Mouse (Mus musculus): ENCODE results near the gene Olfr593. TPM values are rescaled to one million over a fixed set of nuclear protein-coding genes. Genes with fewer than 3 reads are reported as not detected.
"Not testable (repeated sequence)": the region's sequence is repeated elsewhere in the genome, so short reads cannot be mapped to it uniquely, and the experiment has no call there.

The Olfr593 gene
- not detected in 2 replicates for total RNA-seq (2014; fragmentation: Nextera tagmentation)
- total RNA-seq (2017) = not detected in 2 replicates

DNA sequence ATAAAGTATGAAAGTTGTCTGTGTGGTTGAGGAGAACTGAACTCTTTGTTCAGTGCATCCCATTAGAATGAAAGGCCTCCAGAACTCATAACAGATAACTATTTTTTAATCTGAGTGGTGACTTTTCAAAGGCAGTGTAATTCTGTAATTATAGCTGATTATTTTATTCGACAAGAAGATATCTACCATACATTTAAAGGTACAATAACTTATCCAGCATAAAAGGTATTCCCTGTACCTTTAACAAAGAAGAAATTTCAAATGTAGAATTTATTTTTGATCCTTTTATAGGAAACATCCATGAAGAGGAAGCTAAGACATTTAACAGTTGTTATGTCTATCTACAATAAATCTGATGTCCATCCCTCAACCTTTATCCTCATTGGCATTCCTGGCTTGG, at the start of gene Olfr593:
Olfr593 (plus strand) TSS at position 301 of the 400 bp plus-strand sequence.
- no peak for ATAC-seq (replicated peaks; ENCODE audit: poor library complexity, severe bottlenecking)

DNA sequence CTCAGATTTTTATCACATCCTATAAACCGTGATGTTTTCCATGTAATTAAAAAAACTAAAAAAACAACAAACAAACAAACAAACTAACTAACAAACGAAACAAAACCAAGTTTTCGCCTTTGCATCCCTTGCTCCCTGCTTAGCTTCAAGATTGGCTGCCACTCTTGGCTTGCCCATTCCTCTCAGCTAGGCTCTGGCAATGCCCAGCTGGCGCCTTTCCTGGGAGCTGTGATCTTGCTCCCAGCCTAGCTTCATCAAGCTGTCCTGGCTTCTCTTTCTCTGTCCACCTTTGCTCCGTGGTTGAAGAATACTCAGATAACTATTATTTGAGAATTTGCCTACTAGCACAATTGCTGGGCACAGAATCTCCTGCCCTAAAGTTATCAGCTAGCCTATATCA, 42.0 kb upstream of the Olfr593 start:
- ATAC-seq (replicated peaks; ENCODE audit: poor library complexity, severe bottlenecking) = no peak

DNA sequence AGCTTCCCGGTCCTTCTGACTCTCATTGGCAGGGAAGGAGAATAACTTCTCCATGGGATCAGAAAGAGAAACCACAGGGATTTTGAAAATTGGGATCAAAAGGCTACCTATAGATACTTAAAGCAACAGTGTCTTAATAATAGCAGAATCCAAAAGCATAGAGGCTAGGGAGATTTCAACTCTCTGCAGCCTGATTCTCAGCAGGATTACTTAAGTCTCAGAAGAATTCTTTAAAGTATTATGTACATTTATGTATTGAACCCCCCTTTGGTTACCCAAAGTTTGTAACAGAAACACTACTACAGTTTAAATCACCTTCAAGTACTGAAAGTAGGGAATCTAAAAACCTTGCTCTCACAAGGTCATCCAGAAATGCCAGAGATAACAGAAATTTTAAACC, 33.4 kb upstream of the Olfr593 start, which contains the start of gene Olfr591:
Olfr591 (minus strand) TSS at position 101 of the 400 bp plus-strand sequence.
- no peak for ATAC-seq (replicated peaks; ENCODE audit: poor library complexity, severe bottlenecking)

DNA sequence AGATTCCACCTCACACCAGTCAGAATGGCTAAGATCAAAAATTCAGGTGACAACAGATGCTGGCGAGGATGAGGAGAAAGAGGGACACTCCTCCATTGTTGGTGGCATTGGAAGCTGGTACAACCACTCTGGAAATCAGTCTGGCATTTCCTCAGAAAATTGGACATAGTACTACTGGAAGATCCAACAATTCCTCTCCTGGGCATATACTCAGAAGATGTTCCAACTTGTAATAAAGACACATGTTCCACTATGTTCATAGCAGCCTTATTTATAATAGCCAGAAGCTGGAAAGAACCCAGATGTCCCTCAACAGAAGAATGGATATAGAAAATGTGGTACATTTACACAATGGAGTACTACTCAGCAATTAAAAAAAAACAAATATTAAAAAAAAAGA, 27.2 kb upstream of the Olfr593 start, which contains the start of gene Olfr592:
Olfr592 (plus strand) TSS at position 301 of the 400 bp plus-strand sequence.
- ATAC-seq (replicated peaks; ENCODE audit: poor library complexity, severe bottlenecking) = not testable (repeated sequence)

DNA sequence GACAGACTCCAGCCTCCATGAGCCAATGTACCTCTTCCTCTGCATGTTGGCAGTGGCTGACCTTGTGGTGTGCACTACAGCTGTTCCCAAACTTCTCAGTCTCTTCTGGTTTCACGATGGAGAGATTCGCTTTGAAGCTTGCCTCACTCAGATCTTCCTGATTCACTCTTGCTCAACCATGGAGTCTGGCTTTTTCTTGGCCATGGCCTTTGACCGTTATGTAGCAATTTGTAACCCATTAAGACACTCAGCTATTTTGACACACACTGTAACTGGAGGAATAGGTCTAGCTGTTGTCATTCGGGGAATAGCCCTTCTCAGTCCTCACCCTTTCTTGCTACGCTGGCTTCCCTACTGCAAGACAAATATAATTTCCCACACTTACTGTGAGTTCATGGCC, 388 bp downstream of the Olfr593 start:
- peak; percentile 86 for ATAC-seq (replicated peaks; ENCODE audit: poor library complexity, severe bottlenecking)

DNA sequence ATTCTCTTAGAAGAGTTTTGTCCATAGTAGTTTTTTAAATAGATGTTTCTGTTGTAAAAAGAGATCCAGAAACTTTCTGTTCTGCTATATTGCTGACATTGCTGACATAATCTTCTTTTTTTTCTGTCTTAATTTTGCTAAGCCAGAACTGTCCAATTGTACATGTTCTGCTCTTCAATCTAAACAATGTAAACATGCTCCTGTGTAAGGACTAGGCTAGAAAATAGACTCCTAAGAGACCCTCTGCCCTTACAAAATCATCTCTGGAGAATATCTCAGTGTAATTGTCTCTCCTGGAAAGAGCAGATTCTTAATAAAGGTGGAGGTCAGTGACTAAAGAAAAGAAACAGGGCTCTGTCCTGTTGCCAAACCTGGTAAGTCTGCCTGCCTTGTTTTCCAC, 5.0 kb downstream of the Olfr593 start, which contains the start of gene Olfr594:
Olfr594 (plus strand) TSS at position 301 of the 400 bp plus-strand sequence.
- ATAC-seq (replicated peaks; ENCODE audit: poor library complexity, severe bottlenecking) = no peak

DNA sequence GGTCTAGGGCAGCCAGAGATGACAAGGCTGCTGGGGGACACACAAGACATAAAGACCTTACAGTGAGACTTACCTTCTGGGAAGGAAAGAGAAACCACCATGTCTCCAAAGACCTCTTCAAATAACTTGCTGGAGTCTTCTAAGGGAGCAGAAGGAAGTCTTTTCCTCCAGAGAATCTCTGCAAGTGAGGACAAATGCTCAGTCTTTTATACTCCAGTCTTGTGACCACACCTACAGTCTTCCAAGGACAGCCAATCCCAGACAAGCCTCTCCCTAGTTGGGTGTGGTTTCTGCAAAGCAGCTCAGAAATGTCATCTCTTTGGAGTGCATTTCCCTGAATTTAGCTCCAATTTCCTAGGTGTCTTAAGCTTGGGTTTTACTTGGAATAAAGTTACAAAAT, 40.7 kb downstream of the Olfr593 start, which contains the start of gene Usp17ld:
Usp17ld (minus strand) TSS at position 101 of the 400 bp plus-strand sequence.
- not testable (repeated sequence) for ATAC-seq (replicated peaks; ENCODE audit: poor library complexity, severe bottlenecking)

Other genes with a start within 250 kb of the Olfr593 start
- gene Olfr576, start 249.2 kb upstream of the Olfr593 start, total RNA-seq (2014; fragmentation: Nextera tagmentation) = not detected in 2 replicates
- gene Olfr576, start 249.2 kb upstream of the Olfr593 start, total RNA-seq (2017) = not detected in 2 replicates
- gene Olfr577, start 235.9 kb upstream of the Olfr593 start, total RNA-seq (2014; fragmentation: Nextera tagmentation) = not detected in 2 replicates
- gene Olfr577, start 235.9 kb upstream of the Olfr593 start, total RNA-seq (2017) = not detected in 2 replicates
- not detected in 2 replicates for gene Olfr578, start 222.5 kb upstream of the Olfr593 start, total RNA-seq (2014; fragmentation: Nextera tagmentation)
- not detected in 2 replicates for gene Olfr578, start 222.5 kb upstream of the Olfr593 start, total RNA-seq (2017)
- not detected in 2 replicates for gene Olfr582, start 173.8 kb upstream of the Olfr593 start, total RNA-seq (2014; fragmentation: Nextera tagmentation)
- not detected in 2 replicates for gene Olfr582, start 173.8 kb upstream of the Olfr593 start, total RNA-seq (2017)
- gene Olfr583, start 160.6 kb upstream of the Olfr593 start, total RNA-seq (2014; fragmentation: Nextera tagmentation) = not detected in 2 replicates
- not detected in 2 replicates for gene Olfr583, start 160.6 kb upstream of the Olfr593 start, total RNA-seq (2017)
- not detected in 2 replicates for gene Olfr584, start 130.0 kb upstream of the Olfr593 start, total RNA-seq (2014; fragmentation: Nextera tagmentation)
- not detected in 2 replicates for gene Olfr584, start 130.0 kb upstream of the Olfr593 start, total RNA-seq (2017)
- gene Olfr585, start 114.1 kb upstream of the Olfr593 start, total RNA-seq (2014; fragmentation: Nextera tagmentation) = not detected in 2 replicates
- gene Olfr585, start 114.1 kb upstream of the Olfr593 start, total RNA-seq (2017) = not detected in 2 replicates
- not detected in 2 replicates for gene Olfr586, start 86.2 kb upstream of the Olfr593 start, total RNA-seq (2014; fragmentation: Nextera tagmentation)
- gene Olfr586, start 86.2 kb upstream of the Olfr593 start, total RNA-seq (2017) = not detected in 2 replicates
- not detected in 2 replicates for gene Olfr588-ps1, start 71.0 kb upstream of the Olfr593 start, total RNA-seq (2014; fragmentation: Nextera tagmentation)
- not detected in 2 replicates for gene Olfr588-ps1, start 71.0 kb upstream of the Olfr593 start, total RNA-seq (2017)
- gene Olfr589, start 55.5 kb upstream of the Olfr593 start, total RNA-seq (2014; fragmentation: Nextera tagmentation) = not detected in 2 replicates
- not detected in 2 replicates for gene Olfr589, start 55.5 kb upstream of the Olfr593 start, total RNA-seq (2017)
- gene Olfr591, start 33.5 kb upstream of the Olfr593 start, total RNA-seq (2014; fragmentation: Nextera tagmentation) = not detected in 2 replicates
- not detected in 2 replicates for gene Olfr591, start 33.5 kb upstream of the Olfr593 start, total RNA-seq (2017)
- not detected in 2 replicates for gene Olfr592, start 27.1 kb upstream of the Olfr593 start, total RNA-seq (2014; fragmentation: Nextera tagmentation)
- gene Olfr592, start 27.1 kb upstream of the Olfr593 start, total RNA-seq (2017) = not detected in 2 replicates
- gene Olfr594, start 5.1 kb downstream of the Olfr593 start, total RNA-seq (2014; fragmentation: Nextera tagmentation) = not detected in 2 replicates
- gene Olfr594, start 5.1 kb downstream of the Olfr593 start, total RNA-seq (2017) = not detected in 2 replicates
- gene Usp17ld, start 40.6 kb downstream of the Olfr593 start, total RNA-seq (2014; fragmentation: Nextera tagmentation) = not detected in 2 replicates
- not detected in 2 replicates for gene Usp17ld, start 40.6 kb downstream of the Olfr593 start, total RNA-seq (2017)
- gene Olfr596, start 93.8 kb downstream of the Olfr593 start, total RNA-seq (2014; fragmentation: Nextera tagmentation) = not detected in 2 replicates
- not detected in 2 replicates for gene Olfr596, start 93.8 kb downstream of the Olfr593 start, total RNA-seq (2017)
- gene Olfr597, start 104.5 kb downstream of the Olfr593 start, total RNA-seq (2014; fragmentation: Nextera tagmentation) = not detected in 2 replicates
- gene Olfr597, start 104.5 kb downstream of the Olfr593 start, total RNA-seq (2017) = not detected in 2 replicates
- not detected in 2 replicates for gene Olfr598, start 111.7 kb downstream of the Olfr593 start, total RNA-seq (2014; fragmentation: Nextera tagmentation)
- not detected in 2 replicates for gene Olfr598, start 111.7 kb downstream of the Olfr593 start, total RNA-seq (2017)
- gene Olfr599, start 124.1 kb downstream of the Olfr593 start, total RNA-seq (2014; fragmentation: Nextera tagmentation) = not detected in 2 replicates
- gene Olfr599, start 124.1 kb downstream of the Olfr593 start, total RNA-seq (2017) = not detected in 2 replicates
- not detected in 2 replicates for gene Olfr600, start 137.8 kb downstream of the Olfr593 start, total RNA-seq (2014; fragmentation: Nextera tagmentation)
- gene Olfr600, start 137.8 kb downstream of the Olfr593 start, total RNA-seq (2017) = not detected in 2 replicates
- not detected in 2 replicates for gene Olfr601, start 150.8 kb downstream of the Olfr593 start, total RNA-seq (2014; fragmentation: Nextera tagmentation)
- gene Olfr601, start 150.8 kb downstream of the Olfr593 start, total RNA-seq (2017) = not detected in 2 replicates
- not detected in 2 replicates for gene Olfr603, start 174.3 kb downstream of the Olfr593 start, total RNA-seq (2014; fragmentation: Nextera tagmentation)
- gene Olfr603, start 174.3 kb downstream of the Olfr593 start, total RNA-seq (2017) = not detected in 2 replicates
- not detected in 2 replicates for gene Usp17lc, start 203.2 kb downstream of the Olfr593 start, total RNA-seq (2014; fragmentation: Nextera tagmentation)
- not detected in 2 replicates for gene Usp17lc, start 203.2 kb downstream of the Olfr593 start, total RNA-seq (2017)
- not detected in 2 replicates for gene Olfr605, start 233.6 kb downstream of the Olfr593 start, total RNA-seq (2014; fragmentation: Nextera tagmentation)
- not detected in 2 replicates for gene Olfr605, start 233.6 kb downstream of the Olfr593 start, total RNA-seq (2017)
- gene Olfr606, start 237.2 kb downstream of the Olfr593 start, total RNA-seq (2014; fragmentation: Nextera tagmentation) = not detected in 2 replicates
- not detected in 2 replicates for gene Olfr606, start 237.2 kb downstream of the Olfr593 start, total RNA-seq (2017)